Mouse (Mus musculus) mesoderm, embryonic 11.5 days (tissue): ENCODE results near the gene Cacna1h.
A peak's percentile ranks its signal among the peaks of the same experiment; 100 is the strongest.

Experiments used
- DNase-seq: peaks from one replicate; pipeline ENCODE4 v3.0.0-alpha.2; 2012; ENCODE audit warnings: low read depth, low spot score

Cacna1h gene

GRCm38 (mm10) chr17:25408302-25408999 lies 25.1 kb downstream of the Cacna1h start:
- no peak for DNase-seq

- no peak for DNase-seq
These were observed 26.2 kb downstream of the Cacna1h start for GRCm38 (mm10) chr17:25407352-25407751.

- DNase-seq = no peak
These were observed 27.6 kb downstream of the Cacna1h start for GRCm38 (mm10) chr17:25406011-25406441.

GRCm38 (mm10) chr17:25405224-25405895 lies 28.2 kb downstream of the Cacna1h start:
- DNase-seq = no peak

GRCm38 (mm10) chr17:25404190-25404589 lies 29.4 kb downstream of the Cacna1h start:
- DNase-seq = no peak

GRCm38 (mm10) chr17:25402224-25402623 lies 31.4 kb downstream of the Cacna1h start:
- no peak for DNase-seq

GRCm38 (mm10) chr17:25401491-25401890 lies 32.1 kb downstream of the Cacna1h start:
- no peak for DNase-seq

- peak; percentile 69 for DNase-seq
These were observed 33.1 kb downstream of the Cacna1h start for GRCm38 (mm10) chr17:25400443-25400842.

- no peak for DNase-seq
These were observed 35.1 kb downstream of the Cacna1h start for GRCm38 (mm10) chr17:25398520-25398838.

- peak; percentile 88 for DNase-seq
These were observed 35.6 kb downstream of the Cacna1h start for GRCm38 (mm10) chr17:25397804-25398519.

- no peak for DNase-seq
These were observed 39.1 kb downstream of the Cacna1h start for GRCm38 (mm10) chr17:25394526-25394925.

GRCm38 (mm10) chr17:25374011-25374410 lies 59.6 kb downstream of the Cacna1h start:
- DNase-seq = peak; percentile 32

GRCm38 (mm10) chr17:25372491-25372890 lies 61.1 kb downstream of the Cacna1h start:
- DNase-seq = no peak

GRCm38 (mm10) chr17:25368973-25369372 lies 64.6 kb downstream of the Cacna1h start, which contains the start of gene Tpsg1:
Gene Tpsg1, plus strand, starts transcription at chr17:25369273.
- DNase-seq = no peak

- DNase-seq = no peak
These were observed 67.6 kb downstream of the Cacna1h start, which contains the start of gene Tpsb2 for GRCm38 (mm10) chr17:25366005-25366404. Gene Tpsb2, plus strand, starts transcription at chr17:25366305.

- peak; percentile 28 for DNase-seq
These were observed 69.9 kb downstream of the Cacna1h start for GRCm38 (mm10) chr17:25363726-25364125.

GRCm38 (mm10) chr17:25361291-25361690 lies 72.3 kb downstream of the Cacna1h start:
- DNase-seq = no peak

GRCm38 (mm10) chr17:25345462-25345861 lies 88.1 kb downstream of the Cacna1h start, which contains the start of gene Tpsab1:
Gene Tpsab1, minus strand, starts transcription at chr17:25345562.
- DNase-seq = no peak

- DNase-seq = no peak
These were observed 92.1 kb downstream of the Cacna1h start for GRCm38 (mm10) chr17:25341490-25341889.

- no peak for DNase-seq
These were observed 93.6 kb downstream of the Cacna1h start for GRCm38 (mm10) chr17:25340003-25340402.

- DNase-seq = no peak
These were observed 95.4 kb downstream of the Cacna1h start for GRCm38 (mm10) chr17:25338218-25338617.

GRCm38 (mm10) chr17:25333943-25334342 lies 99.6 kb downstream of the Cacna1h start:
- DNase-seq = peak; percentile 85
